Mouse (Mus musculus) heart, postnatal 0 days (tissue): ENCODE data around the gene Csrnp3. TPM values are rescaled to one million over a fixed set of nuclear protein-coding genes. Genes with fewer than 3 reads are reported as not detected.

ENCODE experiments used
- ATAC-seq: fragments of 200-750 bp; cut with Nextera tagmentation; 2 replicates; pipeline ENCODE4 v1.8.0; 2017; ENCODE audit warnings: low read depth, moderate number of reproducible peaks, moderate library complexity; ENCODE audit not compliant: insufficient read depth
- DNase-seq: peaks from one replicate; pipeline ENCODE4 v3.0.0-alpha.2; 2016; ENCODE audit warnings: low spot score
- H3K27ac ChIP-seq: fragments of 300-500 bp; sonication (generic); 2 replicates; pipeline ENCODE4 v1.5.1; 2014; ENCODE audit warnings: low read depth, mild to moderate bottlenecking
- H3K27me3 ChIP-seq: fragments of 300-500 bp; sonication (generic); 2 replicates; pipeline ENCODE4 v1.6.1; 2014; ENCODE audit warnings: low read length, mixed read lengths; ENCODE audit not compliant: control insufficient read depth, insufficient read depth
- H3K36me3 ChIP-seq: fragments of 300-500 bp; sonication (generic); replicated peaks from 2 replicates; pipeline ENCODE4 v1.6.1; 2014; ENCODE audit warnings: low read length, mixed read lengths; ENCODE audit not compliant: control insufficient read depth, insufficient read depth
- H3K4me1 ChIP-seq: fragments of 300-500 bp; sonication (generic); 2 replicates; pipeline ENCODE4 v1.6.1; 2014; ENCODE audit warnings: antibody characterized with exemption; ENCODE audit not compliant: control insufficient read depth, insufficient read depth
- H3K4me2 ChIP-seq: fragments of 300-500 bp; sonication (generic); 2 replicates; pipeline ENCODE4 v1.6.1; 2014; ENCODE audit warnings: low read depth, mild to moderate bottlenecking, low read length, moderate library complexity
- H3K4me3 ChIP-seq: fragments of 300-500 bp; sonication (generic); 2 replicates; pipeline ENCODE4 v1.5.1; 2014; ENCODE audit warnings: low read depth, low read length
- H3K9ac ChIP-seq: fragments of 300-500 bp; sonication (generic); replicated peaks from 2 replicates; pipeline ENCODE4 v1.6.1; 2014; ENCODE audit warnings: low read depth, low read length, mixed read lengths
- H3K9me3 ChIP-seq: fragments of 300-500 bp; sonication (generic); replicated peaks from 2 replicates; pipeline ENCODE4 v1.6.1; 2016; ENCODE audit warnings: low read length; ENCODE audit not compliant: control insufficient read depth
- CTCF ChIP-seq: IDR thresholded peaks from 2 replicates; pipeline ENCODE4 v1.5.1; 2016; ENCODE audit warnings: antibody characterized with exemption, control low read depth, low read depth
- EP300 ChIP-seq: IDR thresholded peaks from 2 replicates; pipeline ENCODE4 v1.6.1; 2016; ENCODE audit warnings: antibody characterized with exemption, low read depth
- WGBS: fragments of 180-500 bp; shearing (Covaris S2); extraction: QIAGEN DNeasy Blood & Tissue Kit; methylation state at CpG from one replicate; pipeline ENCODE4 v1.1.7; 2014; 5-methylcytosine and 5-hydroxymethylcytosine counted together
- polyA plus RNA-seq: library from polyadenylated mRNA; unstranded; fragments of >200 nt; fragmentation: Nextera tagmentation; extraction: Ambion mirVana; gene quantifications from 2 replicates; pipeline ENCODE4 v1.2.1, GENCODE M21; 2015
- total RNA-seq: library from RNA; depleted of rRNA; stranded (reverse); fragments of >200 nt; gene quantifications from 2 replicates; pipeline ENCODE4 v1.2.3, GENCODE M21; 2014; ENCODE audit warnings: low replicate concordance

The Csrnp3 gene
- total and polyA plus RNA-seq, 2 experiments from 2014 or later = under 0.01 to 0.18 TPM

DNA sequence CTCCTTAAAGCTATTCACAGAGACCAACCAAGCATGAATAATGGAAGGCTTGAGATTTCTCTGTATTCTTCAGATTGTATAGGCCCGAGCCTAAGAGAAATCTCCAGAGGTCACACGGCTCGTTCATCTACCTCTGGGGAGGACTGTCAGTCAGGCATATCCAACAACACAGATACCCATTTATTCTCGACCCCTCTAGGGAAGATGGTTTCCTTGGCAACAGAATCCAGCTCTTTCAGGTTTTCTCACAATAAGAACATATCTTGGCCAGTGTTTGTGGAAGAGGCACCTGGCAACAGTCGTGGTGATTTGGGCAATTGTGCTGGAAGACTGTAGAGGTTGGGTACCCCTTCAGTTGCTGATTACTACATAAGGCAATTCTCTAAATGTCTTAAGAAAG, 183.2 kb downstream of the Csrnp3 start:
- H3K27ac ChIP-seq = no peak overlapping the region
- H3K9me3 ChIP-seq = no peaks in the 10 kb centered on the region
- WGBS = 70% methylated on average over 5 of the region's 5 CpGs
- DNase-seq (no peak), ATAC-seq (no peak)
- no peaks in the 10 kb centered on the region for H3K36me3 ChIP-seq
- no peaks in the 10 kb centered on the region for H3K27me3 ChIP-seq
- H3K4me3 ChIP-seq = no peak overlapping the region
- no peak overlapping the region for H3K4me2 ChIP-seq
- no peak for TF ChIP-seq CTCF
- no peak for TF ChIP-seq EP300
- H3K9ac ChIP-seq = no peak overlapping the region
- H3K4me1 ChIP-seq = no peaks in the 10 kb centered on the region

DNA sequence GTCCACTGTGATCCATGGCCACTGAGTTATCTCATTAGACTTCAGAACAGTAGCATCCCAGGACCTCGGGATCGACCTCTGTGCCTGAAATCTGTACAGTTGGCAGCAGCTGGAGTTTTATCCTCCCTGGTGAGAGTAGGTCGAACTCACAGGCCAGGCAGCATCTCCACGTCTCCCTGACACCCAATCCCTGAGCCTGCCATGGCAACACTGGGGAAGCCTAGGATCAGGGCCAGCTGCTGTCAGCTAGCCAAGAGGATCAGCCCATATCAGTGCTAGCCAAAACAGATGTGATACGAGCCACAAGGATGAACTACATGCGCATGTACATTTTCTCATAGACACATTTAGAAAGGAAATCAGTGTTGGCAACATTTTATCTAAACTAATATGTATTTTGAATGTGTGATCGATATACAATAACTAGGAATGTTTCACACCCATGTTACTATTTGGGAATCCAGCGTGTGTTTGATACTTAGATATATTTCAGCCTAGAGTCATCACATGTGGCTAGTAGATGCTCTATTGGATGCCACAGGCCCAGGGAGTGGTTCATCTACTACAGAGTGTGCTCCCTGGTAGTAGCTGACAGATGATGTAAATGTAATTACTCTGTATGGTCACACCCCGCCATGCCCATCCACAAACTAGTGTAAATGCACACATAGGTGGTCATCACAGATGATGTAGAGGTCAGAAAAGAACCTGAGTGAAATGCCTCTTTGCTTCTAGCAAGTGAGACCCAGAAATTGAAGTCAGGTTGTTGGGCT, 189.5 kb downstream of the Csrnp3 start:
- no peak for TF ChIP-seq CTCF
- TF ChIP-seq EP300 = no peak
- Histone ChIP-seq H3K27ac (no peak overlapping the region), H3K9me3 (no peaks in the 10 kb centered on the region), H3K9ac (no peak overlapping the region), H3K4me1 (no peaks in the 10 kb centered on the region), H3K4me2 (no peak overlapping the region), H3K27me3 (0 out of 2 replicates have a peak, but pooled peaks cover 3% of the 10 kb centered on the region), H3K36me3 (no peaks in the 10 kb centered on the region), H3K4me3 (no peak overlapping the region)
- ATAC-seq = no peak
- DNase-seq = no peak
- 57% methylated on average over 9 of the region's 9 CpGs for WGBS

DNA sequence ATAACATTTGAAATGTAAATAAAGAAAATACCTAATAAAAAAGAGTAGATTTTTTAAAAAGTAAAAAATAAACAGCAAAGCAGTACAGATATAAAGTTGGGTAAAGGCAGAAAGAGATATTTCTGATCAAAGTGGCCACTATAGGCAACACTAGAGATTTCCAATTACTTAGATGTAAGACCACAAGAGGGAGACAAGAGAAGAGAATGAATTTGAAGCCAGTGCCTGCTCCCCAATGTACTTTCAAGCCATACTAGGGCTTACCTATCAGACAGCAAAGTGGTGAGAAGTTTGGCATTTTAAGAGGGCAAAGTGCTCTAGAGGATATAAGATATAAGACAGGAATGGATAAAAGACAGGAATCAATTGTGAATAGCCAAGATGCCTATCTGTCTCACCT, 195.0 kb downstream of the Csrnp3 start:
- 0 out of 2 replicates have a peak, but pooled peaks cover 3% of the 10 kb centered on the region for H3K27me3 ChIP-seq
- DNase-seq = no peak
- no peak overlapping the region for H3K4me3 ChIP-seq
- no peak overlapping the region for H3K4me2 ChIP-seq
- H3K4me1 ChIP-seq = no peaks in the 10 kb centered on the region
- no peak overlapping the region for H3K9ac ChIP-seq
- no peak for ATAC-seq
- TF ChIP-seq CTCF (no peak), EP300 (no peak)
- H3K27ac ChIP-seq = no peak overlapping the region
- H3K9me3 ChIP-seq = no peaks in the 10 kb centered on the region
- H3K36me3 ChIP-seq = no peaks in the 10 kb centered on the region

DNA sequence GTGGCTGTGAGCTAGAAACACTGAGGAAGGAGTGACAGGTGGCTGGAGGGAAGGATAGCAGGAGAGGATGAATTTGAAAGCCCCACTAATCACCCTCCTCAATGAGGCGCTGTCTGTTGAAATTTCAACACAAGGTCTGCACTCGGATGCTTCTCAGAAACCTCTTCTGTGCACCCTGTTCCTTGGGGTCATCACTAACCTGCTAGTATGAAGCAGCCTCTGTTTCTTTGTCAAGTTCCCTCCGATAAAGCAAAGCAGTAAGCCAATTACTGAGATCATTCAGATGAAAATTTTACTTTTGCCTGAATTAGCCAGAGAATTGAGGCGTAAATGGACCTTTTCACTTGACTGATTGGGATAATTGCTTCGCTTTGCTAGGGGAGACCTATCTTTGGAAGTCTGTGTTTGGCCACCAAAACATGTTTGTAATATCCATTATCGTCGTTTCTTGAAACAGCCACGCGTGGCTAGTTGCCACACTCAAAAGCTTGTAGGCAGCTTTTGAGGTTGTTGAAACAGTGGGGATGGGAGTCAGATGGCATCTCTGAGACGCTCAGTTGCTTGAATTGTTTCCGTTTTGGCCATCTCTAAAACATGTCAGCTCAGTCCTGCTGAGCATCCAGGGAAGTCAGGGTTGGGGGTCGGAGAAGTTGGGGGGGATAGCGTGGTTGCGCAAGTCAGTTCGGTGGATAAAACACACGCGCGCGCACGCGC, 195.8 kb downstream of the Csrnp3 start:
- 90% methylated on average over 21 of the region's 21 CpGs for WGBS
- Histone ChIP-seq H3K4me1 (no peaks in the 10 kb centered on the region), H3K4me3 (no peak overlapping the region), H3K36me3 (no peaks in the 10 kb centered on the region), H3K27me3 (no peaks in the 10 kb centered on the region), H3K4me2 (no peak overlapping the region), H3K9me3 (no peaks in the 10 kb centered on the region), H3K9ac (no peak overlapping the region), H3K27ac (no peak overlapping the region)
- DNase-seq (no peak), ATAC-seq (no peak)
- TF ChIP-seq CTCF (no peak), EP300 (no peak)

DNA sequence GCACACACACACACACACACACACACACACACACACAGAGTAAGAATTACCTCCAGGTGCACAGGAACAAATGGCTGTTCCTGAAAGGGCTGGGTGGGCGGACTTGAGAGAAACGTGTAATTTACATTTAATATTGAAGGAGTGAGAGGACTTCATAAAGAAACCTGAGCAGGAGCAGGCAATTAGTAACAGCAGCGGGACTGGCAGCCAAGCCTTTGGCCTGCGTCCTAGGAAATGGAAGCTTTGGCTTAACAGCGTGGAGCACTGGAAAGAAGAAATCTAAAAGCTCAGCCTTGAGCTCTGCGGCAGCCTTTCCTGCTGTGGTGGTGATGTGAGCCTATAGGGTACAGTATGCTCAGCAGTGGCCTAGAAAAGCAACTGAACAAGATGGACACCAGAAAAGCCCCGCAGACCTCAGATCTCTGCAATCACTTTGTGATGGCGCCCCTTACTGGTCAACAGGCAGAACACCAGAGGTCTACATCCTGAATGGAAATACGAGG, 196.4 kb downstream of the Csrnp3 start:
- no peak for TF ChIP-seq EP300
- TF ChIP-seq CTCF = peak; percentile 37
- Histone ChIP-seq H3K4me1 (no peaks in the 10 kb centered on the region), H3K9ac (no peak overlapping the region), H3K36me3 (no peaks in the 10 kb centered on the region), H3K27me3 (no peaks in the 10 kb centered on the region), H3K9me3 (no peaks in the 10 kb centered on the region), H3K4me3 (no peak overlapping the region), H3K4me2 (no peak overlapping the region), H3K27ac (no peak overlapping the region)
- DNase-seq = no peak
- 70% methylated on average over 9 of the region's 9 CpGs for WGBS
- ATAC-seq = no peak
